Mouse (Mus musculus) heart, postnatal 0 days (tissue): ENCODE data around the gene Usp10. TPM values are rescaled to one million over a fixed set of nuclear protein-coding genes. Genes with fewer than 3 reads are reported as not detected.

ENCODE experiments used
- ATAC-seq: fragments of 200-750 bp; cut with Nextera tagmentation; 2 replicates; pipeline ENCODE4 v1.8.0; 2017; ENCODE audit warnings: low read depth, moderate number of reproducible peaks, moderate library complexity; ENCODE audit not compliant: insufficient read depth
- DNase-seq: peaks from one replicate; pipeline ENCODE4 v3.0.0-alpha.2; 2016; ENCODE audit warnings: low spot score
- H3K27ac ChIP-seq: fragments of 300-500 bp; sonication (generic); 2 replicates; pipeline ENCODE4 v1.5.1; 2014; ENCODE audit warnings: low read depth, mild to moderate bottlenecking
- H3K27me3 ChIP-seq: fragments of 300-500 bp; sonication (generic); 2 replicates; pipeline ENCODE4 v1.6.1; 2014; ENCODE audit warnings: low read length, mixed read lengths; ENCODE audit not compliant: control insufficient read depth, insufficient read depth
- H3K36me3 ChIP-seq: fragments of 300-500 bp; sonication (generic); replicated peaks from 2 replicates; pipeline ENCODE4 v1.6.1; 2014; ENCODE audit warnings: low read length, mixed read lengths; ENCODE audit not compliant: control insufficient read depth, insufficient read depth
- H3K4me1 ChIP-seq: fragments of 300-500 bp; sonication (generic); 2 replicates; pipeline ENCODE4 v1.6.1; 2014; ENCODE audit warnings: antibody characterized with exemption; ENCODE audit not compliant: control insufficient read depth, insufficient read depth
- H3K4me2 ChIP-seq: fragments of 300-500 bp; sonication (generic); 2 replicates; pipeline ENCODE4 v1.6.1; 2014; ENCODE audit warnings: low read depth, mild to moderate bottlenecking, low read length, moderate library complexity
- H3K4me3 ChIP-seq: fragments of 300-500 bp; sonication (generic); 2 replicates; pipeline ENCODE4 v1.5.1; 2014; ENCODE audit warnings: low read depth, low read length
- H3K9ac ChIP-seq: fragments of 300-500 bp; sonication (generic); replicated peaks from 2 replicates; pipeline ENCODE4 v1.6.1; 2014; ENCODE audit warnings: low read depth, low read length, mixed read lengths
- H3K9me3 ChIP-seq: fragments of 300-500 bp; sonication (generic); replicated peaks from 2 replicates; pipeline ENCODE4 v1.6.1; 2016; ENCODE audit warnings: low read length; ENCODE audit not compliant: control insufficient read depth
- CTCF ChIP-seq: IDR thresholded peaks from 2 replicates; pipeline ENCODE4 v1.5.1; 2016; ENCODE audit warnings: antibody characterized with exemption, control low read depth, low read depth
- EP300 ChIP-seq: IDR thresholded peaks from 2 replicates; pipeline ENCODE4 v1.6.1; 2016; ENCODE audit warnings: antibody characterized with exemption, low read depth
- WGBS: fragments of 180-500 bp; shearing (Covaris S2); extraction: QIAGEN DNeasy Blood & Tissue Kit; methylation state at CpG from one replicate; pipeline ENCODE4 v1.1.7; 2014; 5-methylcytosine and 5-hydroxymethylcytosine counted together
- polyA plus RNA-seq: library from polyadenylated mRNA; unstranded; fragments of >200 nt; fragmentation: Nextera tagmentation; extraction: Ambion mirVana; gene quantifications from 2 replicates; pipeline ENCODE4 v1.2.1, GENCODE M21; 2015
- total RNA-seq: library from RNA; depleted of rRNA; stranded (reverse); fragments of >200 nt; gene quantifications from 2 replicates; pipeline ENCODE4 v1.2.3, GENCODE M21; 2014; ENCODE audit warnings: low replicate concordance

Usp10 gene
- total and polyA plus RNA-seq, 2 experiments from 2014 or later: 44.0 to 54.9 TPM

DNA sequence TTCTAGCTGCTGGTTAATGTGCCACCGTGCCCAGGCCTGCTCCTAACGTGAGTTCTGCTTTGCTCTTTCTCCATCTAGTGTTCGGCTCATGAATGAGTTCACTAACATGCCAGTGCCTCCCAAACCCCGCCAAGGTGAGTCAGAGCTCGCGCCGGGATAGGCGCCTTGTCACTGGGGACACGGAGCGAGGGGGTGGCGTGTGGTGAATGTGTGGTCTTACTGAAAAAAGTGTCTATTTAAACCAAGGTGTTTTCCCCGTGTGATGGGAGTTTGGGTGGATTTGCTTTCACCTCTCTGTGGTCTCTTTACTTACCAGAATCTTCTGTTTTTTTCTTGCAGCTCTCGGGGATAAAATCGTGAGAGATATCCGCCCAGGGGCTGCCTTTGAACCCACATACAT is 38.2 kb downstream of the Usp10 start:
- no peak overlapping the region for H3K4me3 ChIP-seq
- no peaks in the 10 kb centered on the region for H3K27me3 ChIP-seq
- ATAC-seq (no peak), DNase-seq (no peak)
- H3K9me3 ChIP-seq: no peaks in the 10 kb centered on the region
- H3K4me2 ChIP-seq: no peak overlapping the region
- no peak overlapping the region for H3K9ac ChIP-seq
- peaks cover 66% of the 10 kb centered on the region for H3K36me3 ChIP-seq
- no peaks in the 10 kb centered on the region for H3K4me1 ChIP-seq
- TF ChIP-seq EP300 (no peak), CTCF (no peak)
- 89% methylated on average over 15 of the region's 15 CpGs for WGBS
- no peak overlapping the region for H3K27ac ChIP-seq

- ATAC-seq: no peak
- DNase-seq: no peak
- Histone ChIP-seq H3K27ac (no peak overlapping the region), H3K4me1 (no peaks in the 10 kb centered on the region), H3K27me3 (no peaks in the 10 kb centered on the region), H3K36me3 (peaks cover 95% of the 10 kb centered on the region), H3K9ac (no peak overlapping the region), H3K4me2 (no peak overlapping the region), H3K9me3 (no peaks in the 10 kb centered on the region), H3K4me3 (no peak overlapping the region)
- WGBS: 73% methylated on average over 7 of the region's 7 CpGs
- TF ChIP-seq EP300: no peak
- no peak for TF ChIP-seq CTCF
Observed at GRCm38 (mm10) chr8:119952282-119952681, 42.1 kb downstream of the Usp10 start.

DNA sequence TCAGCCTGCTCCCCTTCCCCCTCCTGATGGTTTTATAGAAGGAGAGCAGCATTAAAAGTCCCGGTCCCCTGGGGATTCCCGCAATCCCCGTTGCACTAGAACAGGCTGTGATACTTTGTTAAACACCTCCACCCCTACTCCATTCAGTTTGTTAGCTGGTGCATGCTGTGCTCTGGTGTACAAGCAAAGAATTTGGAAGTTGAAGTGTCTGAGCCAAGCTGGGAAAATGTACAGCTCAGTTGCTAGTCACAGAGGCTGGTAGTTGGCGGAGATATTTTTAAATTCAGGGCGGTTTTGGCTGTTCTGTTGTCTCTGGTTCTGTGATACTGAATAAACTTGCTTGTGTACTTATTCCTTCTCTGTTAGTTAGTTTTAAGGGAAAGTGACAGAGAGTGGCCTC is 42.6 kb downstream of the Usp10 start:
- Histone ChIP-seq H3K9ac (no peak overlapping the region), H3K4me2 (no peak overlapping the region), H3K9me3 (no peaks in the 10 kb centered on the region), H3K27me3 (no peaks in the 10 kb centered on the region), H3K4me3 (no peak overlapping the region), H3K27ac (no peak overlapping the region), H3K4me1 (no peaks in the 10 kb centered on the region), H3K36me3 (peaks cover 95% of the 10 kb centered on the region)
- DNase-seq: no peak
- ATAC-seq: no peak
- WGBS: 84% methylated on average over 5 of the region's 5 CpGs
- no peak for TF ChIP-seq CTCF
- TF ChIP-seq EP300: no peak

GRCm38 (mm10) chr8:119955333-119955732 is 45.2 kb downstream of the Usp10 start:
- DNase-seq (no peak), ATAC-seq (no peak)
- TF ChIP-seq EP300 (no peak), CTCF (no peak)
- no peak overlapping the region for H3K4me3 ChIP-seq
- H3K4me2 ChIP-seq: no peak overlapping the region
- no peak overlapping the region for H3K27ac ChIP-seq
- H3K9ac ChIP-seq: no peak overlapping the region
- H3K36me3 ChIP-seq: peaks cover 79% of the 10 kb centered on the region
- no peaks in the 10 kb centered on the region for H3K4me1 ChIP-seq
- H3K9me3 ChIP-seq: no peaks in the 10 kb centered on the region
- no peaks in the 10 kb centered on the region for H3K27me3 ChIP-seq
- 85% methylated on average over 8 of the region's 8 CpGs for WGBS

- Histone ChIP-seq H3K9ac (no peak overlapping the region), H3K27me3 (no peaks in the 10 kb centered on the region), H3K36me3 (peaks cover 52% of the 10 kb centered on the region), H3K4me2 (no peak overlapping the region), H3K4me1 (peaks cover 4% of the 10 kb centered on the region; the same call in 1 of the 2 replicates), H3K9me3 (no peaks in the 10 kb centered on the region), H3K4me3 (no peak overlapping the region), H3K27ac (no peak overlapping the region)
- DNase-seq (no peak), ATAC-seq (no peak)
- no peak for TF ChIP-seq CTCF
- TF ChIP-seq EP300: no peak
- 93% methylated on average over 10 of the region's 10 CpGs for WGBS
Observed at GRCm38 (mm10) chr8:119958076-119958475, 47.9 kb downstream of the Usp10 start.

- peaks cover 26% of the 10 kb centered on the region for H3K36me3 ChIP-seq
- 31% methylated on average over 5 of the region's 5 CpGs for WGBS
- H3K4me3 ChIP-seq: no peak overlapping the region
- H3K27ac ChIP-seq: 0 out of 2 replicates have a peak overlapping the region, but pooled peaks have one; percentile 38
- TF ChIP-seq CTCF (no peak), EP300 (no peak)
- H3K27me3 ChIP-seq: no peaks in the 10 kb centered on the region
- H3K9me3 ChIP-seq: no peaks in the 10 kb centered on the region
- no peak overlapping the region for H3K9ac ChIP-seq
- ATAC-seq (peak; percentile 81), DNase-seq (peak; percentile 47)
- peaks cover 4% of the 10 kb centered on the region; the same call in 1 of the 2 replicates for H3K4me1 ChIP-seq
- H3K4me2 ChIP-seq: no peak overlapping the region
Observed at GRCm38 (mm10) chr8:119960531-119961104, 50.5 kb downstream of the Usp10 start.
